Mouse (Mus musculus) adrenal gland, postnatal 25 days (tissue): Measurements from ENCODE around the gene Eif6. TPM values are rescaled to one million over a fixed set of nuclear protein-coding genes. Genes with fewer than 3 reads are reported as not detected.
A peak's percentile ranks its signal among the peaks of the same experiment; 100 is the strongest.
"Not testable (repeated sequence)": the region's sequence is repeated elsewhere in the genome, so short reads cannot be mapped to it uniquely, and the experiment has no call there.

Experiments used
- DNase-seq: peaks from one replicate; pipeline ENCODE4 v3.0.0; 2021; ENCODE audit warnings: mixed read lengths
- long read RNA-seq: library from polyadenylated mRNA; stranded (forward); transcript quantifications from one replicate; pipeline ENCODE4 v2.0.0, GENCODE M21; 2021
- total RNA-seq: library from RNA; stranded (reverse); gene quantifications from 2 replicates; pipeline ENCODE4 v1.2.3, GENCODE M21; 2021

Gene Eif6
- 112 and 131 TPM in 2 replicates for total RNA-seq
- long read RNA-seq, transcript Eif6-201 (6 exons, 1,500 nt), result major isoform, 145 of 160 reads
- long read RNA-seq, partial matches to known transcripts, result 3 of 160 reads
- long read RNA-seq, other reads (novel, unspliced or antisense), result 12 of 160 reads

- peak; percentile 85 for DNase-seq
Measured at GRCm38 (mm10) chr2:155826630-155827424, at the start of gene Eif6. Eif6 (minus strand) TSS chr2:155826925.

DNA sequence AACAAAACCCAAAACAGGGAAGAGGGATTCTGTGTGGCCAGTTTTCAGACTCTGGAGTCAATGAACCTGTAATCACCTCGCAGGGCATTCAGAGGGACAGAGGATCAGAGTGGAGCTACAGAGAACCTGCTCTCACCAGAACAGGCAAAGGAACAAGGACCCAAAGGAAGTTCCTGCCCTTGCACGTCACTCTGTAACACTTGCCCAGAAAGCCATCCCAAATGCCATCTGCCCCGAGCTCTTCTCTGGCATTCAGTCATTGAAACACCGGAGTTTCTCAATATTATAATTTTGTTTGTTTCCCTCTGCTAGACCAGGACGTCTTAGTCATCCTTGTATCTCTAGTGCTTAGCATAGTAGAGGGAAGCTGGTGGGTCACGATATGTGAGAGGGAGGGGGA is 46.9 kb upstream of the Eif6 start:
- no peak for DNase-seq

GRCm38 (mm10) chr2:155872930-155873507 is 46.3 kb upstream of the Eif6 start:
- DNase-seq, result no peak

GRCm38 (mm10) chr2:155872486-155872885 is 45.8 kb upstream of the Eif6 start:
- DNase-seq, result no peak

- DNase-seq, result no peak
Measured at GRCm38 (mm10) chr2:155869772-155870171, 43.0 kb upstream of the Eif6 start.

GRCm38 (mm10) chr2:155868320-155868719 is 41.6 kb upstream of the Eif6 start:
- DNase-seq, result no peak

DNA sequence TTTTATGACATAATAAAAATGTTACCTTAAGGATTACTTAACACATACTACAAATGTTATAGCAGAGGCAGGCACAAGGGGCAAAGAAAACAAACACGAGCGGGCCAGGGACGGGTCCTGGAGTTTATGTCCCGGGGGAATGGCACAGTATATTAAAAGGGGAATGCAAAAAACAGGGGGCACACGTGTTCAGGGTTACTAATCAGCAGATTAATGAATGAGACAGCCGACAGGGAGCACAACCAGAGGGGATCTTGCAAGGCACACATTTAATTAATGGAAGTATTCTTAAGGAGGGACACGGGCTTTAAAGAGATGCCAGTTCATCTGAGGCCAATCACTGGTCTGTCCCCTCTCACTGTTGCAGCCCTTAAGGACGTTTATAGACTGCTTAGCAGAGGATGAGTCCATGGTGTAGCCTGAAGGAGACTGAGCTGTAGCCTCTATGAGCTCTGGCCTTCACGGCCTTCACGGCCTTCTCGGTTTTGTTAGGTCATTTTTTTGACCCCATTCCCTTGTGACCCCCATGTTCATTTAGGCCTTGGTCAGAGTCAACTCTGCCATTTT is 36.7 kb upstream of the Eif6 start:
- no peak for DNase-seq

GRCm38 (mm10) chr2:155862573-155863300 is 36.0 kb upstream of the Eif6 start:
- no peak for DNase-seq

- peak; percentile 66 for DNase-seq
Measured at GRCm38 (mm10) chr2:155861581-155861980, 34.9 kb upstream of the Eif6 start.

DNA sequence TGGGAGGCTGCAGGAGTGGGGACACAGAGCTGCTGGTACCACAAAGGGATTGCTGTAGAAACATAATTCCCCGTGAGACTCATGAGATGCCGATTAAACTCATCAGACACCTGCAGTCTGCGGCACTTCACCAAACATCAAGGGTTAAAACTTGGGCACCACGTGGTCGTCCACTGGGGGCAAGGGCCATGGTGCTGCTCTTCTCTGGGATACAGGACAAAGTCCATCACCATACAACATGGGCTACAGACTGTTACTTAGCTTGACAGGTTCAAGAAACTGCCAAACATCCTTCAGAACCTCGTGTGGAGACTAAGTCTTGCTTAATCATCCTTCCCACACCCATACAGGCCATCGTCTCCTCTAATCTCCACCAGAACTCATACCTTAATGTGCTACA is 33.4 kb upstream of the Eif6 start:
- DNase-seq, result no peak

GRCm38 (mm10) chr2:155852536-155852935 is 25.8 kb upstream of the Eif6 start:
- no peak for DNase-seq

DNA sequence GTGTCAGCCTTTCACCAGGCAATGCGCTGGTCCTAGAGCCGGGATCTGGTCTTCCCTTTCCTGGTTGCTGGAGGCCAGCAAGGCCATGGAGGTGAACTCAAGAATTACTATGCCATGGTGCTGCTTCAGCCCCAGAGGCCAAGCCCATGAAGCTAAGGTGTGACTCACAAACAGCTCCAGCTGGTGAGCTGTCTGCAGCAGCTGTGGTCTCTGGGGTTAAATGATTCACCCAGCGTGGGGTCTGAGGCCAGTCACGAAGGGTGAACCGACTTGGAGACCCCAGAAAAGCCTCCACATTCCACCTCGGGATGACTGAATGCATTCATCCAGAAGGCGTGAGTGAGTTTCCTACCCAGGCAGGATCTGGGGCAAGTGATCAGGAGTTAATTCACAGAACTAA is 23.4 kb upstream of the Eif6 start:
- no peak for DNase-seq

GRCm38 (mm10) chr2:155849464-155849863 is 22.7 kb upstream of the Eif6 start:
- no peak for DNase-seq

DNA sequence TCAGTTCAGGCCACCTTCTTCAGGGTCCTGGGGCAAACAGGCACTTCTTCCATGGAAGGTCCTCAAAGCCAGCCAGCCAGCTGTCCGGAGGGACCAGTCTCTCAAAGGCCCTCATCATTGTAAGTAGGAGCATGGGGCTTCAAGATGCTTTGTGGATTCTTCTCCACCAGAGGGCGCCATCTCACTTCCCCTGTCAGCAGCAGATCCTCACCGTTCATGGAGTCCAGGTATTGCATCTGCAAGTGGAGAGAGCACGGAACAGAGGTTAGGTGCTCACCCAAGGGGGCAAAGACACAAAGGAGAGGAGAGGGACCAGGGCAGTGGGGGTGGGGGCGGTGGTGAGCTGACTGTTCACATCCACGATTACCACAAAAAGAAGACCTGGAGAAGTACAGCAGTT is 21.6 kb upstream of the Eif6 start:
- peak; percentile 79 for DNase-seq

DNA sequence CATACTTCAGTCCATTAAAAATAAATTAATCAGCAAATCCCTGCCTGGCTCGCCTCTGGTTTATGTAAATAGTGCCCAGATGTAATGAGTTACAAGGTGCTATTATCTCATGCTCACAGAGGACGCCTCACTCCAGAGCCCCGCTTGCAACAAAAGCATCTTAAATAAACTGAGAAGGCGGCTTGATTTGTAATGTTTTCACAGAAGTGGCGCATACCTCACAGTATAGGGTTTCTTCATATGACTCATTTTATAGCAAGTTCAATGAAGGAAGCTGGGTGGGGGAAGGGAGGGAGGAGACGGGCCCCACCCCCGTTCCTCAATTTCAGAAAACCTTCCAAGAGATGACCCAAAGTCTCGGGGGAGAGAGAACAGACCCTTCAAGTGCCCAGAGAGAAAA is 20.2 kb upstream of the Eif6 start:
- DNase-seq, result no peak

- DNase-seq, result no peak
Measured at GRCm38 (mm10) chr2:155838961-155839360, 12.2 kb upstream of the Eif6 start.

- DNase-seq, result no peak
Measured at GRCm38 (mm10) chr2:155837961-155838360, 11.2 kb upstream of the Eif6 start.

- DNase-seq, result no peak
Measured at GRCm38 (mm10) chr2:155834732-155835131, 8.0 kb upstream of the Eif6 start, which contains the start of gene Fam83c. Fam83c (minus strand) TSS chr2:155834854.

GRCm38 (mm10) chr2:155832087-155832486 is 5.4 kb upstream of the Eif6 start:
- not testable (repeated sequence) for DNase-seq

DNA sequence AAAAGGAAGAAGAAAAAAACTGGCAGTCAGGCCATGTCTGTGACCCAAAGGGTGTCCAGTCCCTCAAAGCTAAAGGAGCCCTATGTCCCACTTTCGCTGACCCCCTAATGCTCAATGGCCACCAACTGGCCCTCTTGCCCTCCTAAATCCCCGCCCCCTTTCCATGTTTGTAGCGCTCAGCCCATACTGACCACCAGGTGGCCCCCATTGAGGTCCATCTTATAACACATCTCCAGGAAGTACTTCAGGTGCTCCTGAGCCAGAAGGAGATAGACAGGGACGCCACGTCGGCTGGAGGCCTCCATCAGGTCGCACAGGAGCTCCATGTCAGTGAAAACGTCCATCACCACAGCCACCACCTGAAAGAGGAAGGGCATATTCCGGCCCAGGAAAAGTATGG is 4.6 kb upstream of the Eif6 start:
- no peak for DNase-seq

GRCm38 (mm10) chr2:155830841-155831240 is 4.1 kb upstream of the Eif6 start:
- no peak for DNase-seq

GRCm38 (mm10) chr2:155825904-155826629 is 658 bp downstream of the Eif6 start:
- peak; percentile 39 for DNase-seq
